Mouse (Mus musculus) heart, embryonic 12.5 days (tissue): ENCODE results near the gene Ace3. TPM values are rescaled to one million over a fixed set of nuclear protein-coding genes. Genes with fewer than 3 reads are reported as not detected.

Experiments
- ATAC-seq: fragments of 200-750 bp; cut with Nextera tagmentation; 2 replicates; pipeline ENCODE4 v1.8.0; 2017; ENCODE audit warnings: moderate TSS enrichment, moderate library complexity; ENCODE audit not compliant: insufficient number of reproducible peaks, low FRiP score
- H3K27ac ChIP-seq: fragments of 300-500 bp; sonication (generic); 2 replicates; pipeline ENCODE4 v1.5.1; 2016; ENCODE audit warnings: mild to moderate bottlenecking, moderate library complexity; ENCODE audit not compliant: poor library complexity, severe bottlenecking
- H3K27me3 ChIP-seq: fragments of 300-500 bp; sonication (generic); replicated peaks from 2 replicates; pipeline ENCODE4 v1.6.1; 2016; ENCODE audit warnings: mild to moderate bottlenecking, moderate library complexity
- H3K36me3 ChIP-seq: fragments of 300-500 bp; sonication (generic); 2 replicates; pipeline ENCODE4 v1.6.1; 2016; ENCODE audit warnings: mild to moderate bottlenecking, moderate library complexity
- H3K4me1 ChIP-seq: fragments of 300-500 bp; sonication (generic); replicated peaks from 2 replicates; pipeline ENCODE4 v1.6.1; 2016; ENCODE audit warnings: mild to moderate bottlenecking
- H3K4me2 ChIP-seq: fragments of 300-500 bp; sonication (generic); 2 replicates; pipeline ENCODE4 v1.6.1; 2016; ENCODE audit warnings: mild to moderate bottlenecking, moderate library complexity
- H3K4me3 ChIP-seq: fragments of 300-500 bp; sonication (generic); 2 replicates; pipeline ENCODE4 v1.5.1; 2016; ENCODE audit warnings: mild to moderate bottlenecking
- H3K9ac ChIP-seq: fragments of 300-500 bp; sonication (generic); 2 replicates; pipeline ENCODE4 v1.6.1; 2016; ENCODE audit warnings: mild to moderate bottlenecking, moderate library complexity
- H3K9me3 ChIP-seq: fragments of 300-500 bp; sonication (generic); replicated peaks from 2 replicates; pipeline ENCODE4 v1.6.1; 2016; ENCODE audit warnings: mild to moderate bottlenecking, moderate library complexity
- WGBS: fragments of 180-500 bp; shearing (Covaris S2); methylation state at CpG from one replicate; pipeline ENCODE4 v1.1.7; 2016; 5-methylcytosine and 5-hydroxymethylcytosine counted together
- polyA plus RNA-seq: library from polyadenylated mRNA; unstranded; fragments of >200 nt; fragmentation: Nextera tagmentation; extraction: Ambion mirVana; gene quantifications from 2 replicates; pipeline ENCODE4 v1.2.1, GENCODE M21; 2016

The Ace3 gene
- polyA plus RNA-seq, 1 experiment from 2014 or later: not detected

DNA sequence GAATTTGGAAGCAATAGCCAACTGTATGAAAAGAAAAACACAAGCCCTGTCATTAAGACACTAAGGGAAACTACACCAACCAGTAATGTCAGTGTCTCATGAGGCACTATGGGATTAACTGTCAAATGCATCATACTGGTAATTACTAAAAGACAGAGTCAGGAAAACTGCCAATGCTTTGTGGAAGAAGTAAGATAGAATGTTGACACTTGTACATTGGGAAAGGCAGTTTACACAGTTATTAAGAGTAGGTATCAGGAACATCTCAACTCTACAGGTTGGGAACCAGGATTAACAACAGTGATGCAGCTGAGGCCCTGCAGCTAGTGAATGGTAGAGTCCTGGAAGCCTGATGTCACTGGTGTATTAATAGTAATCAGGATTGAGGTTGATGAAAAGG lies 49.9 kb downstream of the Ace3 start:
- no peak overlapping the region for H3K27ac ChIP-seq
- no peak for ATAC-seq
- no peak overlapping the region for H3K9ac ChIP-seq
- H3K9me3 ChIP-seq: no peaks in the 10 kb centered on the region
- no peak overlapping the region for H3K4me2 ChIP-seq
- peaks cover 5% of the 10 kb centered on the region; the same call in 1 of the 2 replicates for H3K4me1 ChIP-seq
- H3K27me3 ChIP-seq: no peaks in the 10 kb centered on the region
- H3K36me3 ChIP-seq: peaks cover 30% of the 10 kb centered on the region
- H3K4me3 ChIP-seq: no peak overlapping the region

DNA sequence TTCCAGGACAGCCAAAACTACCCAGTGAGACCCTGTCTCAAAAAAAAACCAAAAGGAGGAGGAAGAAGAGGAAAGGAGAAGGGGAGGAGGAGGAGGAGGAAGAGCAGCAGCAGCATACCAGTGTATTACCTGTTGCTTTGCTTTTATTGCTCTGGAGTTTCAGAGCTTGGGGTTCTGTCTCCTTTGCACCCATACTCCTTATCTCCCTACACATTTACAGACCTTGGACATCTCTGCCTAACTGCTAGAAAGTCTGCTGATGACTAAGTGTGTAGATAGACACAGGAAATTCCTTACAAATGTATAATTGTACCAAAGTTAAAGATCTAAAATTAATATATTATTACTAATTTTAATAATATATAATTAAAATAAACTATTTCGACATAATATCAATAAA lies 50.8 kb downstream of the Ace3 start:
- no peaks in the 10 kb centered on the region for H3K9me3 ChIP-seq
- peaks cover 5% of the 10 kb centered on the region; the same call in 1 of the 2 replicates for H3K4me1 ChIP-seq
- no peaks in the 10 kb centered on the region for H3K27me3 ChIP-seq
- H3K27ac ChIP-seq: no peak overlapping the region
- H3K36me3 ChIP-seq: peaks cover 37% of the 10 kb centered on the region
- 84% methylated on average over 1 of the region's 1 CpGs for WGBS
- no peak for ATAC-seq
- no peak overlapping the region for H3K9ac ChIP-seq
- no peak overlapping the region for H3K4me2 ChIP-seq
- H3K4me3 ChIP-seq: no peak overlapping the region

DNA sequence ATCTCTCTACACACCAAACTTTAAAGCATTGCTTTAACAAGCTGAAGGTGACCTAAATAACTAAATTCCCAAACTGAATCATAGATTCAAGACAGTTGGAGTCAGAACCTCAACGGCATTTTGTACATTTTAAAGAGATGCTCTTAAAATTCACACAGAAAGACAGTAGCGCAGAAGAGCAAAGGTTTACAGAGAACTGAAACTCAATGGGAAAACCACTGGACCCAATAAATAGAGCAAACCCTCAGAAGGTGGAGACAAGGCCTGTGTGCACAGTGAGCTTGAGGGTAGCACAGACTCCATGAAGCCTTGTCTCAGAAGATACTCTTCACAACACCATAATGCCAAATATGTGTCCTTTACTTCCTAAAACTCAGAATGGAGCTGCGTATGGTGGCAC lies 51.3 kb downstream of the Ace3 start:
- no peaks in the 10 kb centered on the region for H3K9me3 ChIP-seq
- H3K27me3 ChIP-seq: no peaks in the 10 kb centered on the region
- H3K4me2 ChIP-seq: no peak overlapping the region
- no peak overlapping the region for H3K27ac ChIP-seq
- H3K4me1 ChIP-seq: peaks cover 5% of the 10 kb centered on the region; the same call in 1 of the 2 replicates
- no peak for ATAC-seq
- no peak overlapping the region for H3K9ac ChIP-seq
- peaks cover 39% of the 10 kb centered on the region for H3K36me3 ChIP-seq
- 92% methylated on average over 3 of the region's 3 CpGs for WGBS
- no peak overlapping the region for H3K4me3 ChIP-seq

DNA sequence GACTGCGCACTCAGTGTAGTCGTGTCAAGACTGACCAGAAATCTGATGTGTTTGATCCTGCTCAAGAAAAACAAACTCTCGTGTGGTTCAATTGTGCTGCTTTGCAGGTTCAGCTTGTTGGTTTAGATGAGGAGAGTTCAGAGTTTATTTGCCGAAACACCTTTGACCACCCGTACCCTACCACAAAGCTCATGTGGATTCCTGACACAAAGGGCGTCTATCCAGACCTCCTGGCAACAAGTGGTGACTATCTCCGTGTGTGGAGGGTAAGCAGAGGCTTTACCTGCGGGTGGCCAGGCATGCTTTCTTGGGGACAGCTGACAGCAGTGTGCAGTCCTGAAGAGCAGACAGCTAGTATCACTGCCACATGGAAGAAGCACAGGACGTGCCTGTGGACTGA lies 52.1 kb downstream of the Ace3 start:
- no peak overlapping the region for H3K9ac ChIP-seq
- no peak overlapping the region for H3K27ac ChIP-seq
- no peaks in the 10 kb centered on the region for H3K27me3 ChIP-seq
- no peak overlapping the region for H3K4me3 ChIP-seq
- H3K9me3 ChIP-seq: no peaks in the 10 kb centered on the region
- H3K36me3 ChIP-seq: peaks cover 47% of the 10 kb centered on the region
- peaks cover 5% of the 10 kb centered on the region; the same call in 1 of the 2 replicates for H3K4me1 ChIP-seq
- H3K4me2 ChIP-seq: no peak overlapping the region
- WGBS: 84% methylated on average over 9 of the region's 9 CpGs
- no peak for ATAC-seq

GRCm38 (mm10) chr11:106053921-106054320 lies 59.4 kb downstream of the Ace3 start:
- ATAC-seq: no peak
- WGBS: 88% methylated on average over 2 of the region's 2 CpGs
- H3K27ac ChIP-seq: no peak overlapping the region

GRCm38 (mm10) chr11:106054600-106054999 lies 60.1 kb downstream of the Ace3 start:
- H3K36me3 ChIP-seq: peaks cover 92% of the 10 kb centered on the region
- H3K4me3 ChIP-seq: no peak overlapping the region
- no peaks in the 10 kb centered on the region for H3K4me1 ChIP-seq
- 90% methylated on average over 8 of the region's 8 CpGs for WGBS
- H3K27me3 ChIP-seq: no peaks in the 10 kb centered on the region
- no peak overlapping the region for H3K27ac ChIP-seq
- no peaks in the 10 kb centered on the region for H3K9me3 ChIP-seq
- ATAC-seq: no peak
- no peak overlapping the region for H3K9ac ChIP-seq
- H3K4me2 ChIP-seq: no peak overlapping the region

More at GRCm38 (mm10) chr11:106053921-106054320, 59.4 kb downstream of the Ace3 start:
- Histone ChIP-seq H3K4me1 (no peaks in the 10 kb centered on the region), H3K36me3 (peaks cover 92% of the 10 kb centered on the region), H3K9me3 (no peaks in the 10 kb centered on the region), H3K4me2 (no peak overlapping the region), H3K9ac (no peak overlapping the region), H3K4me3 (no peak overlapping the region), H3K27me3 (no peaks in the 10 kb centered on the region)

Other genes starting within 250 kb of the Ace3 start
- gene Cyb561, start 41.3 kb upstream of the Ace3 start, polyA plus RNA-seq: 4.1 and 5.5 TPM in 2 replicates
- 1.00 and 1.3 TPM in 2 replicates for gene Ace, start 26.7 kb upstream of the Ace3 start, polyA plus RNA-seq
- gene Kcnh6, start 13.4 kb downstream of the Ace3 start, polyA plus RNA-seq: 0.19 TPM in 1 of 2 replicates, not detected in the other
- 62.7 and 69.9 TPM in 2 replicates for gene Dcaf7, start 42.2 kb downstream of the Ace3 start, polyA plus RNA-seq
- 9.0 and 11.8 TPM in 2 replicates for gene Taco1, start 71.4 kb downstream of the Ace3 start, polyA plus RNA-seq
- 35.0 and 35.3 TPM in 2 replicates for gene Map3k3, start 89.9 kb downstream of the Ace3 start, polyA plus RNA-seq
- not detected in 2 replicates for gene Gm10840, start 166.2 kb downstream of the Ace3 start, polyA plus RNA-seq
- gene Limd2, start 166.2 kb downstream of the Ace3 start, polyA plus RNA-seq: 125 and 135 TPM in 2 replicates
- 22.4 and 22.6 TPM in 2 replicates for gene Strada, start 207.5 kb downstream of the Ace3 start, polyA plus RNA-seq
- 90.3 and 93.1 TPM in 2 replicates for gene Ccdc47, start 221.7 kb downstream of the Ace3 start, polyA plus RNA-seq
- gene Ddx42, start 222.3 kb downstream of the Ace3 start, polyA plus RNA-seq: 59.1 and 60.7 TPM in 2 replicates